Mouse (Mus musculus) liver, postnatal 0 days (tissue): Measurements from ENCODE around the gene Kif26a. TPM values are rescaled to one million over a fixed set of nuclear protein-coding genes. Genes with fewer than 3 reads are reported as not detected.

Experiments
- ATAC-seq: fragments of 200-750 bp; cut with Nextera tagmentation; 2 replicates; pipeline ENCODE4 v1.8.0; 2017; ENCODE audit warnings: mild to moderate bottlenecking, moderate library complexity
- DNase-seq: peaks from one replicate; pipeline ENCODE4 v3.0.0-alpha.2; 2016
- H3K27ac ChIP-seq: fragments of 300-500 bp; sonication (generic); 2 replicates; pipeline ENCODE4 v1.5.1; 2014; ENCODE audit warnings: antibody characterized with exemption, moderate library complexity, mild to moderate bottlenecking, low read depth
- H3K27me3 ChIP-seq: fragments of 300-500 bp; sonication (generic); 2 replicates; pipeline ENCODE4 v1.6.1; 2014; ENCODE audit warnings: low read length, control low read depth, mixed read lengths; ENCODE audit not compliant: insufficient read depth
- H3K36me3 ChIP-seq: fragments of 300-500 bp; sonication (generic); replicated peaks from 2 replicates; pipeline ENCODE4 v1.6.1; 2014; ENCODE audit warnings: mild to moderate bottlenecking, control low read depth, low read length, moderate library complexity, mixed read lengths; ENCODE audit not compliant: insufficient read depth
- H3K4me1 ChIP-seq: fragments of 300-500 bp; sonication (generic); 2 replicates; pipeline ENCODE4 v1.6.1; 2014; ENCODE audit warnings: antibody characterized with exemption, mild to moderate bottlenecking, control low read depth; ENCODE audit not compliant: insufficient read depth
- H3K4me2 ChIP-seq: fragments of 300-500 bp; sonication (generic); 2 replicates; pipeline ENCODE4 v1.6.1; 2014; ENCODE audit warnings: low read depth, mild to moderate bottlenecking, low read length, moderate library complexity, mixed read lengths
- H3K4me3 ChIP-seq: fragments of 300-500 bp; sonication (generic); 2 replicates; pipeline ENCODE4 v1.5.1; 2014; ENCODE audit warnings: low read depth, low read length
- H3K9ac ChIP-seq: fragments of 300-500 bp; sonication (generic); replicated peaks from 2 replicates; pipeline ENCODE4 v1.6.1; 2014; ENCODE audit warnings: mild to moderate bottlenecking, moderate library complexity
- H3K9me3 ChIP-seq: fragments of 300-500 bp; sonication (generic); 2 replicates; pipeline ENCODE4 v1.6.1; 2016; ENCODE audit warnings: mild to moderate bottlenecking, control low read depth, low read length, mixed read lengths
- CTCF ChIP-seq: sonication (generic); IDR thresholded peaks from 2 replicates; pipeline ENCODE4 v1.5.1; 2016; ENCODE audit warnings: antibody characterized with exemption, low read depth
- EP300 ChIP-seq: IDR thresholded peaks from 2 replicates; pipeline ENCODE4 v1.6.1; 2016; ENCODE audit warnings: antibody characterized with exemption, low read depth, mild to moderate bottlenecking
- WGBS: fragments of 180-500 bp; shearing (Covaris S2); extraction: QIAGEN DNeasy Blood & Tissue Kit; methylation state at CpG from one replicate; pipeline ENCODE4 v1.1.7; 2014; ENCODE audit not compliant: insufficient replicate concordance; 5-methylcytosine and 5-hydroxymethylcytosine counted together
- polyA plus RNA-seq: library from polyadenylated mRNA; unstranded; fragments of >200 nt; fragmentation: Nextera tagmentation; extraction: Ambion mirVana; gene quantifications from 2 replicates; pipeline ENCODE4 v1.2.1, GENCODE M21; 2015

Kif26a gene
- polyA plus RNA-seq, 1 experiment from 2014 or later = 0.14 TPM

DNA sequence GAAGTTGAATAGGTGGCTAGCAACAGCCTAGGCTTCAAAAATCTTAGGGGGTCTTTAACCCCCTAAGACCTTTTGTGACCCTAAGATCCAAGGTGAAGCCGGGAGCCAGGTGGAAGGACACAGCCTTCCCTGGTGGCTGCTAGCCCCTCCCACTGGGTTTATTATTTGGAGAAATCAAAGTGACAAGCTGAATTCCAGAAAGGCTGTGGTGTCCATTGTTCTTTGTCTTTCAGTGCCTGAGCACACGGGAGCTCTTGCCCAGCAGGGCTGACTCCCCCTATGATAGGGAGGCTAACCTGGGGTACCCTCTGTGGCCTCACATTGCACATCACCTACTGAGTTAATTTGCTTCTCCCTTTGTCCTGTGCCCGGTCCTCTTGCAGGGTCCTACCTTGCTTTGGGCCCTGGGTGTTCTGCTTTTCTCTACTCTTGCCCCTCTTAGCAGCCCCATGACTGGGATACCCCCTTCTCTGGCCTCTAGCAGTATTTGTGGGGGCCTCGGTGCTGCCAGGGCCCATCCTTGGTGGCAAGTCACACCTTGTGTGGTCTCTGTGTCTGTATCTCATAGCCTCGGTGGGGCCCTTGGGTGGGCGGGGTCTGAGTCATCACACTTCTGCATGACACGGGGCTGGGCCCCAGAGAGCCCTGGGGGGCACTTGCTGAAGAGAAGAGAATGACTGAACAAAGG, 36.1 kb downstream of the Kif26a start:
- no peaks in the 10 kb centered on the region for H3K36me3 ChIP-seq
- no peak overlapping the region for H3K4me2 ChIP-seq
- H3K27me3 ChIP-seq = no peaks in the 10 kb centered on the region
- no peak for TF ChIP-seq CTCF
- no peak for TF ChIP-seq EP300
- DNase-seq (no peak), ATAC-seq (no peak)
- 60% methylated on average over 7 of the region's 7 CpGs for WGBS
- no peaks in the 10 kb centered on the region for H3K4me1 ChIP-seq
- H3K9ac ChIP-seq = no peak overlapping the region
- H3K9me3 ChIP-seq = no peaks in the 10 kb centered on the region
- no peak overlapping the region for H3K4me3 ChIP-seq
- no peak overlapping the region for H3K27ac ChIP-seq

GRCm38 (mm10) chr12:112182609-112182955, 36.6 kb downstream of the Kif26a start:
- Histone ChIP-seq H3K27ac (no peak overlapping the region), H3K9ac (no peak overlapping the region), H3K4me2 (no peak overlapping the region), H3K27me3 (no peaks in the 10 kb centered on the region), H3K4me3 (no peak overlapping the region), H3K4me1 (no peaks in the 10 kb centered on the region), H3K36me3 (no peaks in the 10 kb centered on the region), H3K9me3 (no peaks in the 10 kb centered on the region)
- ATAC-seq (no peak), DNase-seq (no peak)
- TF ChIP-seq EP300 = no peak
- no peak for TF ChIP-seq CTCF
- 70% methylated on average over 7 of the region's 7 CpGs for WGBS

GRCm38 (mm10) chr12:112183675-112184074, 37.7 kb downstream of the Kif26a start:
- H3K4me2 ChIP-seq = no peak overlapping the region
- H3K27ac ChIP-seq = no peak overlapping the region
- no peaks in the 10 kb centered on the region for H3K4me1 ChIP-seq
- no peak for DNase-seq
- WGBS = 58% methylated on average over 6 of the region's 6 CpGs
- H3K27me3 ChIP-seq = no peaks in the 10 kb centered on the region
- no peak overlapping the region for H3K4me3 ChIP-seq
- no peaks in the 10 kb centered on the region for H3K36me3 ChIP-seq
- TF ChIP-seq EP300 (no peak), CTCF (no peak)
- ATAC-seq = no peak
- H3K9ac ChIP-seq = no peak overlapping the region
- H3K9me3 ChIP-seq = no peaks in the 10 kb centered on the region

GRCm38 (mm10) chr12:112184390-112184789, 38.4 kb downstream of the Kif26a start:
- Histone ChIP-seq H3K4me1 (no peaks in the 10 kb centered on the region), H3K9me3 (no peaks in the 10 kb centered on the region), H3K4me2 (no peak overlapping the region), H3K9ac (no peak overlapping the region), H3K27me3 (no peaks in the 10 kb centered on the region), H3K36me3 (no peaks in the 10 kb centered on the region), H3K4me3 (no peak overlapping the region), H3K27ac (peak overlapping the region; percentile 23; the same call in 1 of the 2 replicates)
- ATAC-seq (peak; percentile 68), DNase-seq (peak; percentile 31)
- WGBS = 36% methylated on average over 3 of the region's 3 CpGs
- TF ChIP-seq CTCF (peak; percentile 18; the same call in 1 of the 2 replicates), EP300 (no peak)

DNA sequence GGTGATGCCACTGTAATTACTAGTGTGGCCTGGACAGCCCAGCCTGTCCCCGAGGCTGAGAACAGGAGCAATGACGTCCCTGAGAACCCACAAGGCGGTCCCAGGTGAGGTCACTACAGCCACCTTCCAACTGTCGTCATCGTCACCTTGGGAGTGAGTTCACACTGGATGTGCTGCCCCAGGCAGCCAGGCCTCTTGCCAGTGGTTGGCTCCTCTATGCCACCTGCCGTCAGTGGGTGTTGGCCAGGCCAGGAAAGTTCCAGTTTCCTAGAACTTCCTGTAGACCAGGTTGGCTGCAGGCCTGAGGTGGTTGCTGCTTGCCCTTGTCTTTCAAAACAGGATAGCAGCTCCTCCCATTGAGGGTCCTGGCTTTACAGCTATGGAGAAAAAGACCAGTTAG, 40.9 kb downstream of the Kif26a start:
- WGBS = 71% methylated on average over 6 of the region's 6 CpGs

GRCm38 (mm10) chr12:112191753-112192152, 45.7 kb downstream of the Kif26a start:
- Histone ChIP-seq H3K4me1 (no peaks in the 10 kb centered on the region), H3K27me3 (0 out of 2 replicates have a peak, but pooled peaks cover 3% of the 10 kb centered on the region), H3K9me3 (no peaks in the 10 kb centered on the region), H3K4me3 (no peak overlapping the region), H3K36me3 (no peaks in the 10 kb centered on the region), H3K27ac (no peak overlapping the region), H3K9ac (no peak overlapping the region), H3K4me2 (no peak overlapping the region)
- TF ChIP-seq CTCF = no peak
- TF ChIP-seq EP300 = no peak
- DNase-seq (no peak), ATAC-seq (no peak)
- 32% methylated on average over 6 of the region's 6 CpGs for WGBS

More for the DNA sequence above, 40.9 kb downstream of the Kif26a start:
- H3K9me3 ChIP-seq = no peaks in the 10 kb centered on the region
- H3K4me3 ChIP-seq = no peak overlapping the region
- no peak for ATAC-seq
- no peak overlapping the region for H3K27ac ChIP-seq
- H3K36me3 ChIP-seq = no peaks in the 10 kb centered on the region
- no peak overlapping the region for H3K4me2 ChIP-seq
- H3K4me1 ChIP-seq = no peaks in the 10 kb centered on the region
- no peak overlapping the region for H3K9ac ChIP-seq
- DNase-seq = no peak
- TF ChIP-seq EP300 (no peak), CTCF (no peak)
- no peaks in the 10 kb centered on the region for H3K27me3 ChIP-seq
